Mouse (Mus musculus): ENCODE measurements around the gene Tln2. TPM values are rescaled to one million over a fixed set of nuclear protein-coding genes. Genes with fewer than 3 reads are reported as not detected.

Gene Tln2
- polyA plus RNA-seq, 1 experiment from 2014 or later = 27.6 TPM

DNA sequence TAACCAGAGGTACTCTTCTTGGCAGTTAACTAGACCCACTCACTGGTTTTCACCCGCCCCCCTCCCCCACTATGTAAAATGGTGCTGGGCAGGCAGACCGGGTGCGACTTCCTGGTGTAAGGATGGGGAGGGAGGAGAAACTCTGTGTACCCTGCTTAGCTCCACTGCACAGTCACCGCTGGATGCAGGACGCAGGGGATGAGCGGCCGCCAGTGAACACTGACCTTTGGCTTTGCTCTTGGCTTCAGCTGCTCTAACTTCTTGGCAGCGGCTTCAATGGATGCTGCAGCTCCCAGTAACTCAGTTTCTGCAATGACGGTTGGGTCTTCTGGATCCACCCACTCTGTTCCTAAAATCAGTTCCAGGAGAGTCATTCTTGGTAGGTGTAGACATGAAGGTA lies 319.0 kb downstream of the Tln2 start:
- WGBS = 86% methylated on average over 9 of the region's 9 CpGs
- ATAC-seq (replicated peaks; ENCODE audit: low FRiP score, low TSS enrichment, low read depth) (no peak), DNase-seq (ENCODE audit: low spot score) (no peak)
- no peaks in the 10 kb centered on the region for H3K9me3 ChIP-seq (ENCODE audit: control insufficient read depth, low read length)
- no peak overlapping the region for H3K4me2 ChIP-seq (ENCODE audit: low read length)
- no peak overlapping the region for H3K9ac ChIP-seq (ENCODE audit: low read length)
- H3K36me3 ChIP-seq (ENCODE audit: control insufficient read depth, insufficient read depth, low read length) = peaks cover 16% of the 10 kb centered on the region; the same call in 1 of the 2 replicates
- no peak overlapping the region for H3K27ac ChIP-seq (ENCODE audit: low read depth)
- H3K27me3 ChIP-seq (replicated peaks; ENCODE audit: control insufficient read depth, insufficient read depth, low read length) = no peaks in the 10 kb centered on the region
- no peak overlapping the region for H3K4me3 ChIP-seq (ENCODE audit: low read depth, low read length)
- peaks cover 5% of the 10 kb centered on the region; the same call in 1 of the 2 replicates for H3K4me1 ChIP-seq (replicated peaks; ENCODE audit: control insufficient read depth, insufficient read depth, low read length)

GRCm38 (mm10) chr9:67236987-67237386 lies 322.5 kb downstream of the Tln2 start:
- Histone ChIP-seq H3K4me1 (replicated peaks; ENCODE audit: control insufficient read depth, insufficient read depth, low read length) (peaks cover 16% of the 10 kb centered on the region), H3K9me3 (ENCODE audit: control insufficient read depth, low read length) (no peaks in the 10 kb centered on the region), H3K9ac (ENCODE audit: low read length) (no peak overlapping the region), H3K4me3 (ENCODE audit: low read depth, low read length) (no peak overlapping the region), H3K27ac (ENCODE audit: low read depth) (no peak overlapping the region), H3K27me3 (replicated peaks; ENCODE audit: control insufficient read depth, insufficient read depth, low read length) (no peaks in the 10 kb centered on the region), H3K36me3 (ENCODE audit: control insufficient read depth, insufficient read depth, low read length) (peaks cover 16% of the 10 kb centered on the region; the same call in 1 of the 2 replicates), H3K4me2 (ENCODE audit: low read length) (no peak overlapping the region)
- 60% methylated on average over 3 of the region's 3 CpGs for WGBS
- ATAC-seq (replicated peaks; ENCODE audit: low FRiP score, low TSS enrichment, low read depth) (no peak), DNase-seq (ENCODE audit: low spot score) (no peak)

DNA sequence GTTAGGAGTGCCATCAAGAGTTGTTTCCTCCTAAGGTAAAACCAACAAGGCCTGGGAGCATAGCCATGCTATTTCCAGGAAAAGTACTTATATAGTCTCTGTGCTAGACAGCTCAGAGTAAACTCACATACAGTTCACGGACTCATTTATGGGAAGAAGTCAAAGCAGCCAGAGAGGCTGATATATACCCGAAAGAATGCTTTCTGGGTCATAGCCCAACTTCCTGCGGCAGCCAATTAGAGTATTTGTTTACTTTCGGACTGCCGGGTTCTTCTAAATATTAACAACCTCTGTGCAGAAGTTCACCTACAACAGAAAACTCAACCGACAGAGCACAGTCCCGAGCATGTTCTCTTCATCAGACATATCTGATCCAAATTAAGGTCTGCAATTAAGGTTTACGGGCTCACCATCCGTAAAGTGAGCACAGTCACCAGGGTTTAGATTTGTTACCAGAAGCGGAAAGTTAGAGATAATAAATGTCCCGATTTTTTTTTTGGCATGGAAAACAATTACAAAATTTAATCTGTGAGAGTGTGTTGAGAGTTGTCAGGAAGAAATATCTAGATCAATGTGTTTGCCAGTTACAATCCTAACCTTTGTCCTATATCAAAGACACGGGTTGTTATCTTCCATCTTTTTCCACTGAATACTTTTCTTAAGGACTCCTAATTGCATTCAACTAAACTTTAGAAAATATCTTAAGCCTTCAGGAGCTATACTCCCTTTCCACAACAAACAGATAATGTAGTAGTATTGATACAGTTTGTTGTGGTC lies 323.9 kb downstream of the Tln2 start:
- no peak for DNase-seq (ENCODE audit: low spot score)

DNA sequence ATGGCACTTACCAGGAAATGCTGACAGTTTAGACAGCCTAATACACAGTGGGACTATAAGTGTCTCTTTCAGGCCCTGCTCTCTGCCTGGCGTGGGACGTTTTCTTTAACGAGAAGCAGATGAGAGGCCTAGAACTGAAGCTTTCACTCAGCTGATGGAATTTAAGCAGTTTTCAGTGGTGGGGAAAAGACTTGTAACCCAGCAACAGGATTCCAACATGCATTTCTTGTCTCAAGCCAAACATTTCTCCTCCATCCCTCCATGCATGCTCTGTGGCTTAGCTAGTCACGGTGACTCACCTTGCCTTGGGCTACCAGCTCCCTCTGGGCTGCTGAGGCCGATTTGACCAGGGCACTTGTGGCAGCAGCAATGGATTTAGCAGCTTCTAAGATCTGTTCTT lies 330.5 kb downstream of the Tln2 start:
- no peak for ATAC-seq (replicated peaks; ENCODE audit: low FRiP score, low TSS enrichment, low read depth)
- Histone ChIP-seq H3K27me3 (replicated peaks; ENCODE audit: control insufficient read depth, insufficient read depth, low read length) (no peaks in the 10 kb centered on the region), H3K9me3 (ENCODE audit: control insufficient read depth, low read length) (no peaks in the 10 kb centered on the region), H3K9ac (ENCODE audit: low read length) (no peak overlapping the region), H3K4me1 (replicated peaks; ENCODE audit: control insufficient read depth, insufficient read depth, low read length) (no peaks in the 10 kb centered on the region), H3K27ac (ENCODE audit: low read depth) (no peak overlapping the region), H3K4me3 (ENCODE audit: low read depth, low read length) (no peak overlapping the region), H3K36me3 (ENCODE audit: control insufficient read depth, insufficient read depth, low read length) (peaks cover 13% of the 10 kb centered on the region; the same call in 1 of the 2 replicates), H3K4me2 (ENCODE audit: low read length) (no peak overlapping the region)
- WGBS = 78% methylated on average over 5 of the region's 5 CpGs
- no peak for DNase-seq (ENCODE audit: low spot score)

More for the DNA sequence above, 323.9 kb downstream of the Tln2 start:
- ATAC-seq (replicated peaks; ENCODE audit: low FRiP score, low TSS enrichment, low read depth) = 0 out of 2 replicates have a peak, but pooled peaks have one; percentile 53
- H3K27me3 ChIP-seq (replicated peaks; ENCODE audit: control insufficient read depth, insufficient read depth, low read length) = no peaks in the 10 kb centered on the region
- H3K9me3 ChIP-seq (ENCODE audit: control insufficient read depth, low read length) = no peaks in the 10 kb centered on the region
- peak overlapping the region; percentile 16; the same call in 1 of the 2 replicates for H3K4me2 ChIP-seq (ENCODE audit: low read length)
- 19% methylated on average over 12 of the region's 12 CpGs for WGBS
- peak overlapping the region; percentile 64 for H3K27ac ChIP-seq (ENCODE audit: low read depth)
- no peak overlapping the region for H3K9ac ChIP-seq (ENCODE audit: low read length)
- H3K36me3 ChIP-seq (ENCODE audit: control insufficient read depth, insufficient read depth, low read length) = peaks cover 13% of the 10 kb centered on the region; the same call in 1 of the 2 replicates
- peaks cover 16% of the 10 kb centered on the region for H3K4me1 ChIP-seq (replicated peaks; ENCODE audit: control insufficient read depth, insufficient read depth, low read length)
- no peak overlapping the region for H3K4me3 ChIP-seq (ENCODE audit: low read depth, low read length)

GRCm38 (mm10) chr9:67220388-67220787 lies 339.1 kb downstream of the Tln2 start:
- Histone ChIP-seq H3K27ac (ENCODE audit: low read depth) (no peak overlapping the region), H3K4me2 (ENCODE audit: low read length) (no peak overlapping the region), H3K4me1 (replicated peaks; ENCODE audit: control insufficient read depth, insufficient read depth, low read length) (0 out of 2 replicates have a peak, but pooled peaks cover 4% of the 10 kb centered on the region), H3K27me3 (replicated peaks; ENCODE audit: control insufficient read depth, insufficient read depth, low read length) (no peaks in the 10 kb centered on the region), H3K36me3 (ENCODE audit: control insufficient read depth, insufficient read depth, low read length) (peaks cover 12% of the 10 kb centered on the region; the same call in 1 of the 2 replicates), H3K9me3 (ENCODE audit: control insufficient read depth, low read length) (no peaks in the 10 kb centered on the region), H3K9ac (ENCODE audit: low read length) (no peak overlapping the region), H3K4me3 (ENCODE audit: low read depth, low read length) (no peak overlapping the region)
- DNase-seq (ENCODE audit: low spot score) = no peak
- ATAC-seq (replicated peaks; ENCODE audit: low FRiP score, low TSS enrichment, low read depth) = no peak
- WGBS = 62% methylated on average over 3 of the region's 3 CpGs

- H3K36me3 ChIP-seq (ENCODE audit: control insufficient read depth, insufficient read depth, low read length) = peaks cover 7% of the 10 kb centered on the region; the same call in 1 of the 2 replicates
- no peak overlapping the region for H3K9ac ChIP-seq (ENCODE audit: low read length)
- no peaks in the 10 kb centered on the region for H3K27me3 ChIP-seq (replicated peaks; ENCODE audit: control insufficient read depth, insufficient read depth, low read length)
- no peak for ATAC-seq (replicated peaks; ENCODE audit: low FRiP score, low TSS enrichment, low read depth)
- 0 out of 2 replicates have a peak, but pooled peaks cover 7% of the 10 kb centered on the region for H3K4me1 ChIP-seq (replicated peaks; ENCODE audit: control insufficient read depth, insufficient read depth, low read length)
- no peak overlapping the region for H3K4me2 ChIP-seq (ENCODE audit: low read length)
- DNase-seq (ENCODE audit: low spot score) = no peak
- H3K27ac ChIP-seq (ENCODE audit: low read depth) = no peak overlapping the region
- no peak overlapping the region for H3K4me3 ChIP-seq (ENCODE audit: low read depth, low read length)
- no peaks in the 10 kb centered on the region for H3K9me3 ChIP-seq (ENCODE audit: control insufficient read depth, low read length)
- WGBS = 83% methylated on average over 9 of the region's 9 CpGs
Measured at GRCm38 (mm10) chr9:67218001-67218400, 341.5 kb downstream of the Tln2 start.

GRCm38 (mm10) chr9:67214191-67214985 lies 345.1 kb downstream of the Tln2 start:
- Histone ChIP-seq H3K4me3 (ENCODE audit: low read depth, low read length) (no peak overlapping the region), H3K36me3 (ENCODE audit: control insufficient read depth, insufficient read depth, low read length) (no peaks in the 10 kb centered on the region), H3K4me1 (replicated peaks; ENCODE audit: control insufficient read depth, insufficient read depth, low read length) (0 out of 2 replicates have a peak, but pooled peaks cover 7% of the 10 kb centered on the region), H3K9me3 (ENCODE audit: control insufficient read depth, low read length) (no peaks in the 10 kb centered on the region), H3K9ac (ENCODE audit: low read length) (no peak overlapping the region), H3K27ac (ENCODE audit: low read depth) (peak overlapping the region; percentile 16; the same call in 1 of the 2 replicates), H3K4me2 (ENCODE audit: low read length) (no peak overlapping the region), H3K27me3 (replicated peaks; ENCODE audit: control insufficient read depth, insufficient read depth, low read length) (no peaks in the 10 kb centered on the region)
- 63% methylated on average over 3 of the region's 3 CpGs for WGBS
- ATAC-seq (replicated peaks; ENCODE audit: low FRiP score, low TSS enrichment, low read depth) (no peak), DNase-seq (ENCODE audit: low spot score) (no peak)

- no peaks in the 10 kb centered on the region for H3K27me3 ChIP-seq (replicated peaks; ENCODE audit: control insufficient read depth, insufficient read depth, low read length)
- peaks cover 11% of the 10 kb centered on the region; the same call in 1 of the 2 replicates for H3K4me1 ChIP-seq (replicated peaks; ENCODE audit: control insufficient read depth, insufficient read depth, low read length)
- no peak overlapping the region for H3K4me2 ChIP-seq (ENCODE audit: low read length)
- H3K27ac ChIP-seq (ENCODE audit: low read depth) = 0 out of 2 replicates have a peak overlapping the region, but pooled peaks have one; percentile 9
- H3K9me3 ChIP-seq (ENCODE audit: control insufficient read depth, low read length) = no peaks in the 10 kb centered on the region
- WGBS = 52% methylated on average over 6 of the region's 6 CpGs
- peak; percentile 89 for DNase-seq (ENCODE audit: low spot score)
- ATAC-seq (replicated peaks; ENCODE audit: low FRiP score, low TSS enrichment, low read depth) = peak; percentile 71
- H3K36me3 ChIP-seq (ENCODE audit: control insufficient read depth, insufficient read depth, low read length) = no peaks in the 10 kb centered on the region
- H3K4me3 ChIP-seq (ENCODE audit: low read depth, low read length) = no peak overlapping the region
- H3K9ac ChIP-seq (ENCODE audit: low read length) = no peak overlapping the region
Measured at GRCm38 (mm10) chr9:67213275-67213674, 346.2 kb downstream of the Tln2 start.

Measured in intestine, embryonic 14.5 days (tissue).